8 mouse cellular contexts compared by ENCODE assay signal in the genomic region with DNA sequence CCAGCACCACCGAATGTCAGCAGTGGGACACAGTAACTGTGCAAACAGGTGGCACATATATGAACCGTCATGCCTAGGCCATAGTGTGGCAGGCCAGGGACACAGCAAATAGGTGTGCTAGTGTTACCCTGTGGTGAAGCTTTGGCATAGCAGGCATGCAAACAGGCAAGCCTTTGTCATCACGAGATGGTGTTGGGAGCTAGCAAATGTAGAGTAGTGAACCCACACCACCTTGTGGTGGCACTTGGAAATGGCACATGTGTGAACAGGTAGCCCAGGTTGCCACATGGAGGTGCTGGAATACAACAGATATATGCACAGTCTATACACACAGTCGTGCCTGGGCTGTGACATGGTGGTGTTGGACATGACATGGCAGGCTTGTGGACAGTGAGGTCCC. TPM values are rescaled to one million over a fixed set of nuclear protein-coding genes. Genes with fewer than 3 reads are reported as not detected.
DNase-seq lines count a peak whose midpoint lies in the region; ATAC-seq and TF ChIP-seq lines count a peak whose summit lies in the region.

No protein-coding gene starts in this region.

- no peaks in the 10 kb centered on the region for H3K4me1 ChIP-seq in bone marrow macrophage, adult 2 months (ENCODE audit: control insufficient read depth, insufficient read depth, low read length)
- no peaks in the 10 kb centered on the region; the same call in 1 of the 2 replicates for H3K4me1 ChIP-seq in forebrain, embryonic 10.5 days
- H3K4me1 ChIP-seq in lung, embryonic 14.5 days (ENCODE audit: insufficient read depth): 0 out of 2 replicates have a peak, but pooled peaks cover under 1% of the 10 kb centered on the region

- peak; percentile 86 for TF ChIP-seq CTCF in bone marrow macrophage, adult 2 months (IDR thresholded peaks at IDR 0.05; ENCODE audit: low read depth, low read length)
- peak; percentile 99 for TF ChIP-seq CTCF in lung, embryonic 14.5 days (IDR thresholded peaks at IDR 0.05; ENCODE audit: low read depth)

- no peak overlapping the region for H3K4me2 ChIP-seq in lung, embryonic 14.5 days

- H3K36me3 ChIP-seq in forebrain, embryonic 10.5 days (replicated peaks): no peaks in the 10 kb centered on the region
- no peaks in the 10 kb centered on the region for H3K36me3 ChIP-seq in lung, embryonic 14.5 days (ENCODE audit: insufficient read depth)

- H3K9ac ChIP-seq in lung, embryonic 14.5 days: no peak overlapping the region

- H3K27ac ChIP-seq in bone marrow macrophage, adult 2 months (ENCODE audit: insufficient read depth, low read depth, low read length): no peak overlapping the region
- H3K27ac ChIP-seq in forebrain, embryonic 10.5 days: no peak overlapping the region
- no peak overlapping the region for H3K27ac ChIP-seq in lung, embryonic 14.5 days (ENCODE audit: low read depth)

- DNase-seq in forebrain, embryonic 10.5 days (ENCODE audit: extremely low spot score, low spot score): peak; percentile 60
- DNase-seq in heart, postnatal 4 days: peak; percentile 83
- DNase-seq in layer of hippocampus, adult 18-20 months (ENCODE audit: low spot score in 2 of 2): peak; percentile 77 to 95
- DNase-seq in lung, embryonic 14.5 days: peak; percentile 89
- DNase-seq in testis, postnatal 10 days (ENCODE audit: low spot score): peak; percentile 86

- peak; percentile 56 for ATAC-seq in CD4-positive, CD25-positive, alpha-beta regulatory T cell, adult 4 months
- peak; percentile 35 for ATAC-seq in lung, embryonic 14.5 days (ENCODE audit: insufficient read depth)
- peak; percentile 55 for ATAC-seq in neutrophil, adult 5-6 weeks (ENCODE audit: extremely low read depth, insufficient number of reproducible peaks, low FRiP score, poor library complexity, severe bottlenecking)

- no peak overlapping the region for H3K4me3 ChIP-seq in bone marrow macrophage, adult 2 months (ENCODE audit: insufficient read depth, low read length)
- H3K4me3 ChIP-seq in forebrain, embryonic 10.5 days: no peak overlapping the region
- no peak overlapping the region for H3K4me3 ChIP-seq in lung, embryonic 14.5 days (ENCODE audit: low read depth, low read length)

- no peak for TF ChIP-seq POLR2A in bone marrow macrophage, adult 2 months (IDR thresholded peaks at IDR 0.05; ENCODE audit: borderline replicate concordance, low read depth, low read length)

- WGBS in forebrain, embryonic 10.5 days: 33% methylated on average over 4 of the region's 4 CpGs
- WGBS in lung, embryonic 14.5 days: 26% methylated on average over 4 of the region's 4 CpGs

- no peaks in the 10 kb centered on the region for H3K9me3 ChIP-seq in forebrain, embryonic 10.5 days
- H3K9me3 ChIP-seq in lung, embryonic 14.5 days (ENCODE audit: low read depth, low read length): no peaks in the 10 kb centered on the region

- H3K27me3 ChIP-seq in forebrain, embryonic 10.5 days (ENCODE audit: poor library complexity, severe bottlenecking): no peaks in the 10 kb centered on the region
- no peaks in the 10 kb centered on the region for H3K27me3 ChIP-seq in lung, embryonic 14.5 days (ENCODE audit: insufficient read depth, low read length)

RNA-seq across cellular contexts. Expression of a gene that starts 30.5 kb away (rescaled TPM):
- polyA plus RNA-seq in CD4-positive, CD25-positive, alpha-beta regulatory T cell, adult 4 months (2017; shearing (Covaris generic)): 10 to 100 TPM; 53.7 to 54.3 TPM
- polyA plus RNA-seq in bone marrow macrophage, adult 2 months (2012; ENCODE audit: insufficient read depth, insufficient read length, missing spikeins): 58.7 and 59.2 TPM in 2 replicates
- polyA plus RNA-seq in forebrain, embryonic 10.5 days (2016; fragmentation: Nextera tagmentation; extraction: Ambion mirVana): 42.0 and 52.5 TPM in 2 replicates
- 10 to 100 TPM; 21.2 to 25.3 TPM for total RNA-seq in heart, postnatal 4 days (2021)
- total RNA-seq in layer of hippocampus, adult 18-20 months (2021): 10 to 100 TPM; 58.3 to 63.9 TPM
- polyA plus RNA-seq in lung, embryonic 14.5 days (2014; fragmentation: Nextera tagmentation; extraction: Ambion mirVana): 53.9 and 57.3 TPM in 2 replicates
- total RNA-seq in neutrophil, adult 5-6 weeks (2017): 17.1 and 19.8 TPM in 2 replicates
